Mouse (Mus musculus): ENCODE results near the gene Rnf217. TPM values are rescaled to one million over a fixed set of nuclear protein-coding genes. Genes with fewer than 3 reads are reported as not detected.
A peak's percentile ranks its signal among the peaks of the same experiment; 100 is the strongest.

Gene Rnf217
- polyA plus RNA-seq, 1 experiment from 2014 or later: 1.9 TPM

DNA sequence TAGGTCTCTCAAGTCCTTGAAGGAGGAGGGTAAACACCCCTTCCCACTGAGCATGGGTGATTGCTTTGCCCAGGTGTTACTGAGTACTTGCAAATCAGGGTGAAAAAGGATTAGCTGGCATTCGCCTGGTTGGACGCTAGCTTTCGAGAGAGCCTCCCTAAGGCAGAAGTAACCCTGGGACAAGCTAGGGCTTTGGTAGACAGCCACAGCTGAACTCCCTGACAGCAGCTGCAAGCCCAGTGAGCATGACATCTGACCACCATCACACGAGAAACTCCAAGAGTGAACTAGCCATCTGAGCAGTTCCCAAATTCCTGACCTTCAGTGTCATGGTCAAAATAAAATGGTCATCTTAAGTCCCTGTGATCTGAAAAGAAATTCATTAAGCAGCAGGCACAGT, 12.2 kb downstream of the Rnf217 start:
- no peak overlapping the region for H3K9ac ChIP-seq (ENCODE audit: low read depth, low read length)
- H3K27ac ChIP-seq (ENCODE audit: low read depth, low read length): no peak overlapping the region
- ATAC-seq: no peak
- H3K36me3 ChIP-seq (ENCODE audit: control insufficient read depth, insufficient read depth): no peaks in the 10 kb centered on the region
- no peak for TF ChIP-seq CTCF (IDR thresholded peaks at IDR 0.05; ENCODE audit: low read depth)
- H3K4me2 ChIP-seq (replicated peaks; ENCODE audit: low read depth): no peak overlapping the region
- no peak overlapping the region for H3K4me3 ChIP-seq (ENCODE audit: low read depth, low read length)
- WGBS: 75% methylated on average over 4 of the region's 4 CpGs
- H3K27me3 ChIP-seq (replicated peaks; ENCODE audit: control insufficient read depth, insufficient read depth, low read length): no peaks in the 10 kb centered on the region
- no peaks in the 10 kb centered on the region for H3K9me3 ChIP-seq (ENCODE audit: control insufficient read depth)
- H3K4me1 ChIP-seq (replicated peaks; ENCODE audit: control insufficient read depth, insufficient read depth, low read length): peaks cover 11% of the 10 kb centered on the region; the same call in 1 of the 2 replicates

DNA sequence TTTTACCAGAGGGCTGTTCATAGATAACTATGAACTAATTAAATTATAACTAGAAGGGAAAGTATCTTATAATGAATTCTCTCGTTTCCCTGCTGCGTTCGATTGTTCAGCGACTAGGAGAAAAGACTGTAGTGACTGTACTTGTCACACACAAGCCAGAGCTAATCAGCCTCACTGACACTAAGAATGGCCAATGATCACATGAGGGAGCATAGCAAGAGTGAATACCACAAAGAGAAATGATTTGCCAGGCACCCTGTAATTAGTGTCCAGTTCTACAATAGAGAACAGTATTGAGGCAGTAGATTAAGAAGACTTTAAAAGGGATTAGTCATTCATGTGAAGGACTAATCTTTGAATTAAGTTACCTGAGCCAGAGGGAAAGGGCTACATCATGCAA, 13.7 kb downstream of the Rnf217 start:
- Histone ChIP-seq H3K4me2 (replicated peaks; ENCODE audit: low read depth) (no peak overlapping the region), H3K9ac (ENCODE audit: low read depth, low read length) (no peak overlapping the region), H3K27ac (ENCODE audit: low read depth, low read length) (no peak overlapping the region), H3K4me3 (ENCODE audit: low read depth, low read length) (no peak overlapping the region), H3K36me3 (ENCODE audit: control insufficient read depth, insufficient read depth) (no peaks in the 10 kb centered on the region), H3K9me3 (ENCODE audit: control insufficient read depth) (no peaks in the 10 kb centered on the region), H3K27me3 (replicated peaks; ENCODE audit: control insufficient read depth, insufficient read depth, low read length) (no peaks in the 10 kb centered on the region), H3K4me1 (replicated peaks; ENCODE audit: control insufficient read depth, insufficient read depth, low read length) (peaks cover 11% of the 10 kb centered on the region; the same call in 1 of the 2 replicates)
- no peak for ATAC-seq
- WGBS: 82% methylated on average over 4 of the region's 4 CpGs
- TF ChIP-seq CTCF (IDR thresholded peaks at IDR 0.05; ENCODE audit: low read depth): no peak

DNA sequence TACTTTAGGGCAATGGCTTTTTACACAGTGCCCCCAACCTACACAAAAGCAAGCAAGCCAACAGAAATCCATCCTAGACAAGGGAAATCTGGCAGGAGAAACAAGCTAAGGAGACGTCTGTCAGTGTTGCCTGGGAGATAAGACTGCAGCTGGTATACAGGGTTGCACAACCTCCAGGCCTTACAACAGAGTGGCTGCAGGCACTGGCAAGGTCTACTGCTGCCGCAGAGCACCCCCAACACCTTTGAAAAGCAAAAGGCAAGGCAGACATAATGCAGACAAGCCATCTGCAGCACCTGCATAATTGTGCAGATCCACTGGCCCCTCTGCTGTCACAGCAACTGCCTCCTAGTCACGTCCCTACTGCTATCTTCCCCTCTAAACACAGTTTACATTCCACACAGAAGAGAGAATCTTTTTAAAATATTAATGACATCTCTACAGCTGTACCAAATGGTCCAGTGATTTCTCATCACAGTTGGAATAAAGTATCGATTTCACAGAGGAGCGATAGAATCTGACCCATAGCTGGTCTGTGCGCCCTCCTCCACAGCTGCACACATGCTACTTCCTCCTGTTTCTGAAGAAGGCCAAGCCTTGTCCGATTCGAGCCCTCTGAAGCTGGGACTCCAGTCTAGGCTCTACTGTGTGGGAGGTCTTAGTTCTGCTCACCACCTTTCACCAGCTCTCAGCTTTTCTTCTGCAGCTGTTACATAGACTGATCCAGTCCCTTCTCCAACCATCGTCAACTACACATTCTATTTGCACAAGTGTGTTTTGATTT, 16.1 kb downstream of the Rnf217 start:
- no peaks in the 10 kb centered on the region for H3K36me3 ChIP-seq (ENCODE audit: control insufficient read depth, insufficient read depth)
- H3K27me3 ChIP-seq (replicated peaks; ENCODE audit: control insufficient read depth, insufficient read depth, low read length): no peaks in the 10 kb centered on the region
- 36% methylated on average over 9 of the region's 9 CpGs for WGBS
- H3K4me2 ChIP-seq (replicated peaks; ENCODE audit: low read depth): 0 out of 2 replicates have a peak overlapping the region, but pooled peaks have one; percentile 4
- no peaks in the 10 kb centered on the region for H3K9me3 ChIP-seq (ENCODE audit: control insufficient read depth)
- ATAC-seq: peak; percentile 84
- peaks cover 11% of the 10 kb centered on the region; the same call in 1 of the 2 replicates for H3K4me1 ChIP-seq (replicated peaks; ENCODE audit: control insufficient read depth, insufficient read depth, low read length)
- H3K9ac ChIP-seq (ENCODE audit: low read depth, low read length): no peak overlapping the region
- no peak overlapping the region for H3K4me3 ChIP-seq (ENCODE audit: low read depth, low read length)
- TF ChIP-seq CTCF (IDR thresholded peaks at IDR 0.05; ENCODE audit: low read depth): no peak
- no peak overlapping the region for H3K27ac ChIP-seq (ENCODE audit: low read depth, low read length)

DNA sequence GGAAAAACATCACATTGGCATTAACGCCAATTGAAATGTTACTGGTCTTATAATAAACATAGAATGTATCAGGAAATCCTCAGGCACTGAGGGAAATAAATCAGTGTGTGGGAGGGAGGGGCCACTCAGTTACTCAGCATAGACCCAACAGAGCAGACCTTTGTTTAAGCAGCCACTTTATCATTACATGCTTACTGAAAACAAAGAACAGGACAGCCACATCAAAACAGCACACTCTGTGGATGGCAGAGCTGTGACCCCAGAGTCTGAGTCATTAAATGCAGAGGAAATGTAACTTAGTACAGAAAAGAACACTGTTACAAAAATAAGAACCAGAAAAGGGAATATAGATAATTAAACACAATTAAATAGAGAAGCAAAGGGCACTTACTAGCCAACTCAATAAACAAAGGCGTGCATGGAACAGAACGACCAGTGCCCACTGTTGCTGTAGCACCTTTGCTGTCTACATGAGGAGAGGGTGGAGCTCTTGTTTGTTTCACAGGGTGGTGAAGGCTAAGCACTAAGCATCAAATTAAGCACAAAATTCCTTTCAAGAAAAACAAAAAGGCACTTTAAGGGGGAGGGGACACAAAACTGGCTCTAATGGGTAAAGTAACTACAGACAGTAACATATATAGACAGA, 16.8 kb downstream of the Rnf217 start:
- no peak for TF ChIP-seq CTCF (IDR thresholded peaks at IDR 0.05; ENCODE audit: low read depth)
- Histone ChIP-seq H3K27ac (ENCODE audit: low read depth, low read length) (no peak overlapping the region), H3K9me3 (ENCODE audit: control insufficient read depth) (no peaks in the 10 kb centered on the region), H3K4me2 (replicated peaks; ENCODE audit: low read depth) (no peak overlapping the region), H3K4me1 (replicated peaks; ENCODE audit: control insufficient read depth, insufficient read depth, low read length) (peaks cover 11% of the 10 kb centered on the region; the same call in 1 of the 2 replicates), H3K36me3 (ENCODE audit: control insufficient read depth, insufficient read depth) (no peaks in the 10 kb centered on the region), H3K27me3 (replicated peaks; ENCODE audit: control insufficient read depth, insufficient read depth, low read length) (no peaks in the 10 kb centered on the region), H3K9ac (ENCODE audit: low read depth, low read length) (no peak overlapping the region), H3K4me3 (ENCODE audit: low read depth, low read length) (no peak overlapping the region)
- ATAC-seq: 0 out of 2 replicates have a peak, but pooled peaks have one; percentile 30
- WGBS: 29% methylated on average over 3 of the region's 3 CpGs

DNA sequence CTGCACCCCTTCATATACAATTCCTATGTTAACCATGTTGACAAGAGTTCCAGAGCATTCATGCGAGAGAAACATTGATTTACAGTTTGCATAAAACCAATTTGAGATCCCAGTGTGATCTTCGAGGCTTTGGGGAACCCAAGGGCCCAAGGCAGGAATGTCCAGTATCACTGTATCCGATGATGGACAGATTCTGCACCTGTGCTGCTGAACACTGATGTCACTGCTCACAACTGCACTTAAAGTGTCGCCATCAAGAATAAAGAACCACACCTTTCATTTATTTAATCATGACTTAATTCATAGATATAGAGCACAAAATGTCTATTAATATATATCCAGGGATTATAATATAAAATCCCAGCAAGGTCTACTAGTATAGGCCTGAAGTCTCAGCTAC, 28.3 kb downstream of the Rnf217 start:
- Histone ChIP-seq H3K4me3 (ENCODE audit: low read depth, low read length) (no peak overlapping the region), H3K9ac (ENCODE audit: low read depth, low read length) (no peak overlapping the region), H3K9me3 (ENCODE audit: control insufficient read depth) (no peaks in the 10 kb centered on the region), H3K27ac (ENCODE audit: low read depth, low read length) (no peak overlapping the region), H3K4me1 (replicated peaks; ENCODE audit: control insufficient read depth, insufficient read depth, low read length) (no peaks in the 10 kb centered on the region), H3K4me2 (replicated peaks; ENCODE audit: low read depth) (no peak overlapping the region), H3K36me3 (ENCODE audit: control insufficient read depth, insufficient read depth) (no peaks in the 10 kb centered on the region), H3K27me3 (replicated peaks; ENCODE audit: control insufficient read depth, insufficient read depth, low read length) (no peaks in the 10 kb centered on the region)
- no peak for ATAC-seq
- 90% methylated on average over 4 of the region's 4 CpGs for WGBS
- no peak for TF ChIP-seq CTCF (IDR thresholded peaks at IDR 0.05; ENCODE audit: low read depth)

DNA sequence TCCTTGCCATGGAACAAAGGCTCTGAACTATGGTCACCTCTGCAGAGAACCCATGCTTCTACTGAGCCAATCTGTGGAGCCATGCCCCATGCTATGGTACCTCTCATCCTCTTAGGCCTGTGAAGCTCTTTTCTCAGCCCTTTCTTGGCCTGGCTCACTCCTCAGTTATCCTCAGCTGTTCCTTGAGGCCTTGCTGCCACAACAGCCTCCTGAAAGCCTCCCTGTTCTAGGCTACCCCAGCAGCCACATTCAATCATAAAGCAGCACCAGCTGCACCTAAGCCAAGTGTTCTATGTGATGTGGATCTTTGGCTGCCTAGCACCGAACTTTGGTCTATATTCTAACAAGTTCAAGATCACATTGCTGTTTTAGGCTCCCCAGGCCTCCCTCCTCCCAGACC, 28.9 kb downstream of the Rnf217 start:
- no peak for TF ChIP-seq CTCF (IDR thresholded peaks at IDR 0.05; ENCODE audit: low read depth)
- no peaks in the 10 kb centered on the region for H3K27me3 ChIP-seq (replicated peaks; ENCODE audit: control insufficient read depth, insufficient read depth, low read length)
- 84% methylated on average over 1 of the region's 1 CpGs for WGBS
- no peak overlapping the region for H3K4me3 ChIP-seq (ENCODE audit: low read depth, low read length)
- H3K9me3 ChIP-seq (ENCODE audit: control insufficient read depth): no peaks in the 10 kb centered on the region
- H3K9ac ChIP-seq (ENCODE audit: low read depth, low read length): no peak overlapping the region
- no peak for ATAC-seq
- H3K4me2 ChIP-seq (replicated peaks; ENCODE audit: low read depth): no peak overlapping the region
- H3K4me1 ChIP-seq (replicated peaks; ENCODE audit: control insufficient read depth, insufficient read depth, low read length): no peaks in the 10 kb centered on the region
- H3K27ac ChIP-seq (ENCODE audit: low read depth, low read length): no peak overlapping the region
- H3K36me3 ChIP-seq (ENCODE audit: control insufficient read depth, insufficient read depth): no peaks in the 10 kb centered on the region

Data from intestine, postnatal 0 days (tissue).